Mouse (Mus musculus) CH12.LX (cell line): Measurements from ENCODE around the gene Pheta1.

Experiments
- CTCF ChIP-seq, 2 experiments: IDR thresholded peaks in 1 of 2; conservative IDR thresholded peaks in 1 of 2; 2 replicates each; pipeline ENCODE4 v1.5.1; 2011 to 2012; ENCODE audit warnings: low read depth in 2 of 2, low read length in 2 of 2, improper control_type of control experiment in 1 of 2, inconsistent platforms in 1 of 2, mild to moderate bottlenecking in 1 of 2, moderate library complexity in 1 of 2
- HCFC1 ChIP-seq: IDR thresholded peaks from 2 replicates; pipeline ENCODE4 v1.6.1; 2012; ENCODE audit warnings: low read depth, mild to moderate bottlenecking, inconsistent platforms, low read length, improper control_type of control experiment
- JUN ChIP-seq: IDR thresholded peaks from 2 replicates; pipeline ENCODE4 v1.6.1; 2011; ENCODE audit warnings: low read depth, mild to moderate bottlenecking, low read length, improper control_type of control experiment, moderate library complexity; ENCODE audit not compliant: insufficient read depth
- KAT2A ChIP-seq: IDR thresholded peaks from 2 replicates; pipeline ENCODE4 v1.6.1; 2012; ENCODE audit warnings: low read length, improper control_type of control experiment, inconsistent platforms; ENCODE audit not compliant: insufficient replicate concordance
- MAFK ChIP-seq: IDR thresholded peaks from 2 replicates; pipeline ENCODE4 v1.6.1; 2011; ENCODE audit warnings: low read length, improper control_type of control experiment; ENCODE audit not compliant: insufficient replicate concordance
- POLR2A ChIP-seq: IDR thresholded peaks from 2 replicates; pipeline ENCODE4 v1.6.1; 2011; ENCODE audit warnings: low read depth, mild to moderate bottlenecking, improper control_type of control experiment, low read length
- RAD21 ChIP-seq: IDR thresholded peaks from 2 replicates; pipeline ENCODE4 v1.6.1; 2011; ENCODE audit warnings: low read depth, mild to moderate bottlenecking, low read length, improper control_type of control experiment, moderate library complexity
- USF1 ChIP-seq: IDR thresholded peaks from 2 replicates; pipeline ENCODE4 v1.6.1; 2014; ENCODE audit warnings: low read depth, mild to moderate bottlenecking, inconsistent platforms, low read length, improper control_type of control experiment
- USF2 ChIP-seq: conservative IDR thresholded peaks from 2 replicates; pipeline ENCODE4 v1.6.1; 2011; ENCODE audit warnings: low read depth, low read length, improper control_type of control experiment

GRCm38 (mm10) chr5:121823668-121824067 is 25.1 kb upstream of the Pheta1 start:
- TF ChIP-seq KAT2A (no peak), POLR2A (no peak), CTCF (conservative IDR thresholded peaks at IDR 0.05 in 1 of 2, IDR thresholded peaks at IDR 0.05 in 1 of 2; ENCODE audit: low read depth in 2 of 2, low read length in 2 of 2) (no peak), USF1 (no peak), MAFK (no peak), JUN (no peak), USF2 (no peak), HCFC1 (no peak), RAD21 (no peak)
